Mouse (Mus musculus) forebrain, embryonic 16.5 days (tissue): Measurements from ENCODE around the gene Rsph9. TPM values are rescaled to one million over a fixed set of nuclear protein-coding genes. Genes with fewer than 3 reads are reported as not detected.

ENCODE experiments used
- ATAC-seq: fragments of 200-750 bp; cut with Nextera tagmentation; 2 replicates; pipeline ENCODE4 v1.8.0; 2017; ENCODE audit warnings: mild to moderate bottlenecking, moderate library complexity
- H3K27ac ChIP-seq: fragments of 300-500 bp; sonication (generic); 2 replicates; pipeline ENCODE4 v1.5.1; 2014; ENCODE audit warnings: low read length, control low read depth
- H3K27me3 ChIP-seq: fragments of 300-500 bp; sonication (generic); replicated peaks from 2 replicates; pipeline ENCODE4 v1.6.1; 2014; ENCODE audit warnings: low read length; ENCODE audit not compliant: control insufficient read depth, insufficient read depth
- H3K36me3 ChIP-seq: fragments of 300-500 bp; sonication (generic); 2 replicates; pipeline ENCODE4 v1.6.1; 2014; ENCODE audit not compliant: control insufficient read depth, insufficient read depth
- H3K4me1 ChIP-seq: fragments of 300-500 bp; sonication (generic); replicated peaks from 2 replicates; pipeline ENCODE4 v1.6.1; 2014; ENCODE audit warnings: low read length; ENCODE audit not compliant: control insufficient read depth, insufficient read depth
- H3K4me2 ChIP-seq: fragments of 300-500 bp; sonication (generic); 2 replicates; pipeline ENCODE4 v1.6.1; 2014; ENCODE audit warnings: mild to moderate bottlenecking, low read length, control low read depth
- H3K4me3 ChIP-seq: fragments of 300-500 bp; sonication (generic); replicated peaks from 2 replicates; pipeline ENCODE4 v1.5.1; 2014; ENCODE audit warnings: mild to moderate bottlenecking, low read length, control low read depth
- H3K9ac ChIP-seq: fragments of 300-500 bp; sonication (generic); replicated peaks from 2 replicates; pipeline ENCODE4 v1.6.1; 2014; ENCODE audit warnings: low read depth, low read length, control low read depth
- H3K9me3 ChIP-seq: fragments of 300-500 bp; sonication (generic); 2 replicates; pipeline ENCODE4 v1.6.1; 2016; ENCODE audit warnings: low read length; ENCODE audit not compliant: control insufficient read depth
- WGBS: fragments of 180-500 bp; shearing (Covaris S2); extraction: QIAGEN DNeasy Blood & Tissue Kit; methylation state at CpG from one replicate; pipeline ENCODE4 v1.1.7; 2014; 5-methylcytosine and 5-hydroxymethylcytosine counted together
- polyA plus RNA-seq: library from polyadenylated mRNA; unstranded; fragments of >200 nt; fragmentation: Nextera tagmentation; extraction: Ambion mirVana; gene quantifications from 2 replicates; pipeline ENCODE4 v1.2.1, GENCODE M21; 2015

Gene Rsph9
- polyA plus RNA-seq, 1 experiment from 2014 or later, result 48.7 TPM

GRCm38 (mm10) chr17:46157131-46157530 lies 13.1 kb upstream of the Rsph9 start:
- 85% methylated on average over 8 of the region's 8 CpGs for WGBS
- no peak overlapping the region for H3K4me3 ChIP-seq
- no peaks in the 10 kb centered on the region for H3K36me3 ChIP-seq
- H3K9me3 ChIP-seq, result no peaks in the 10 kb centered on the region
- no peak overlapping the region for H3K4me2 ChIP-seq
- H3K9ac ChIP-seq, result no peak overlapping the region
- no peak overlapping the region for H3K27ac ChIP-seq
- no peaks in the 10 kb centered on the region; the same call in 1 of the 2 replicates for H3K27me3 ChIP-seq
- no peak for ATAC-seq
- peaks cover 20% of the 10 kb centered on the region for H3K4me1 ChIP-seq

- no peaks in the 10 kb centered on the region for H3K9me3 ChIP-seq
- H3K36me3 ChIP-seq, result no peaks in the 10 kb centered on the region
- H3K4me3 ChIP-seq, result no peak overlapping the region
- H3K27ac ChIP-seq, result no peak overlapping the region
- no peak overlapping the region for H3K9ac ChIP-seq
- no peak for ATAC-seq
- 84% methylated on average over 5 of the region's 5 CpGs for WGBS
- H3K4me1 ChIP-seq, result peaks cover 17% of the 10 kb centered on the region
- H3K27me3 ChIP-seq, result no peaks in the 10 kb centered on the region; the same call in 1 of the 2 replicates
- H3K4me2 ChIP-seq, result no peak overlapping the region
Measured at GRCm38 (mm10) chr17:46156680-46157079, 12.7 kb upstream of the Rsph9 start.

- H3K4me1 ChIP-seq, result peaks cover 10% of the 10 kb centered on the region
- 97% methylated on average over 3 of the region's 3 CpGs for WGBS
Measured at GRCm38 (mm10) chr17:46154336-46154735, 10.3 kb upstream of the Rsph9 start.

GRCm38 (mm10) chr17:46152847-46153782 lies 9.1 kb upstream of the Rsph9 start, which contains the start of gene Mad2l1bp:
TSS of gene Mad2l1bp (minus strand) at chr17:46153553.
- Histone ChIP-seq H3K9me3 (no peaks in the 10 kb centered on the region), H3K36me3 (no peaks in the 10 kb centered on the region), H3K27me3 (no peaks in the 10 kb centered on the region; the same call in 1 of the 2 replicates), H3K9ac (peak within 1 kb of the TSS; percentile 68), H3K4me1 (peaks cover 10% of the 10 kb centered on the region), H3K27ac (peak within 1 kb of the TSS; percentile 51), H3K4me3 (peak within 1 kb of the TSS; percentile 67), H3K4me2 (peak within 1 kb of the TSS; percentile 96)
- ATAC-seq, result peak; percentile 94
- WGBS, result 8% methylated on average over 33 of the region's 33 CpGs

More at GRCm38 (mm10) chr17:46154336-46154735, 10.3 kb upstream of the Rsph9 start:
- no peak overlapping the region for H3K27ac ChIP-seq
- no peak for ATAC-seq
- no peaks in the 10 kb centered on the region for H3K36me3 ChIP-seq
- H3K4me2 ChIP-seq, result no peak overlapping the region
- no peak overlapping the region for H3K9ac ChIP-seq
- no peak overlapping the region for H3K4me3 ChIP-seq
- no peaks in the 10 kb centered on the region; the same call in 1 of the 2 replicates for H3K27me3 ChIP-seq
- H3K9me3 ChIP-seq, result no peaks in the 10 kb centered on the region

GRCm38 (mm10) chr17:46139872-46140271 lies 4.1 kb downstream of the Rsph9 start:
- no peak overlapping the region for H3K27ac ChIP-seq
- no peak overlapping the region for H3K9ac ChIP-seq
- no peak for ATAC-seq
- H3K9me3 ChIP-seq, result no peaks in the 10 kb centered on the region
- no peak overlapping the region for H3K4me2 ChIP-seq
- H3K4me1 ChIP-seq, result peaks cover 14% of the 10 kb centered on the region
- H3K27me3 ChIP-seq, result no peaks in the 10 kb centered on the region
- H3K36me3 ChIP-seq, result 0 out of 2 replicates have a peak, but pooled peaks cover 4% of the 10 kb centered on the region
- H3K4me3 ChIP-seq, result no peak overlapping the region
- 90% methylated on average over 3 of the region's 3 CpGs for WGBS

- 81% methylated on average over 8 of the region's 8 CpGs for WGBS
- H3K27me3 ChIP-seq, result no peaks in the 10 kb centered on the region
- H3K9ac ChIP-seq, result no peak overlapping the region
- no peaks in the 10 kb centered on the region for H3K9me3 ChIP-seq
- H3K4me2 ChIP-seq, result no peak overlapping the region
- H3K4me3 ChIP-seq, result no peak overlapping the region
- no peak overlapping the region for H3K27ac ChIP-seq
- H3K4me1 ChIP-seq, result peaks cover 8% of the 10 kb centered on the region
- H3K36me3 ChIP-seq, result 0 out of 2 replicates have a peak, but pooled peaks cover 4% of the 10 kb centered on the region
- no peak for ATAC-seq
Measured at GRCm38 (mm10) chr17:46138563-46139236, 5.3 kb downstream of the Rsph9 start.

- no peak overlapping the region for H3K9ac ChIP-seq
- peaks cover 7% of the 10 kb centered on the region for H3K36me3 ChIP-seq
- no peaks in the 10 kb centered on the region for H3K9me3 ChIP-seq
- no peak overlapping the region for H3K27ac ChIP-seq
- no peaks in the 10 kb centered on the region for H3K4me1 ChIP-seq
- WGBS, result 63% methylated on average over 8 of the region's 8 CpGs
- no peak overlapping the region for H3K4me2 ChIP-seq
- no peak overlapping the region for H3K4me3 ChIP-seq
- ATAC-seq, result no peak
- H3K27me3 ChIP-seq, result no peaks in the 10 kb centered on the region
Measured at GRCm38 (mm10) chr17:46132862-46133261, 11.2 kb downstream of the Rsph9 start.

GRCm38 (mm10) chr17:46132058-46132718 lies 11.8 kb downstream of the Rsph9 start:
- Histone ChIP-seq H3K4me1 (no peaks in the 10 kb centered on the region), H3K27ac (no peak overlapping the region), H3K9ac (no peak overlapping the region), H3K4me3 (no peak overlapping the region), H3K36me3 (peaks cover 13% of the 10 kb centered on the region), H3K27me3 (no peaks in the 10 kb centered on the region), H3K9me3 (no peaks in the 10 kb centered on the region), H3K4me2 (no peak overlapping the region)
- 12% methylated on average over 12 of the region's 12 CpGs for WGBS
- peak; percentile 60 for ATAC-seq
